Mouse (Mus musculus) heart, postnatal 4 days (tissue): Measurements from ENCODE around the gene Tep1. TPM values are rescaled to one million over a fixed set of nuclear protein-coding genes. Genes with fewer than 3 reads are reported as not detected.
"Not testable (repeated sequence)": the region's sequence is repeated elsewhere in the genome, so short reads cannot be mapped to it uniquely, and the experiment has no call there.

ENCODE experiments used
- DNase-seq: peaks from one replicate; pipeline ENCODE4 v3.0.0; 2021
- total RNA-seq, 2 experiments: library from RNA; stranded (reverse); gene quantifications; 2 replicates each; pipeline ENCODE4 v1.2.3; 2021

Gene Tep1
- total RNA-seq, 2 experiments from 2014 or later = 9.3 to 12.3 TPM

- no peak for DNase-seq
These were observed 2.1 kb downstream of the Tep1 start for GRCm38 (mm10) chr14:50868211-50868610.

- no peak for DNase-seq
These were observed 3.4 kb downstream of the Tep1 start for GRCm38 (mm10) chr14:50866966-50867365.

DNA sequence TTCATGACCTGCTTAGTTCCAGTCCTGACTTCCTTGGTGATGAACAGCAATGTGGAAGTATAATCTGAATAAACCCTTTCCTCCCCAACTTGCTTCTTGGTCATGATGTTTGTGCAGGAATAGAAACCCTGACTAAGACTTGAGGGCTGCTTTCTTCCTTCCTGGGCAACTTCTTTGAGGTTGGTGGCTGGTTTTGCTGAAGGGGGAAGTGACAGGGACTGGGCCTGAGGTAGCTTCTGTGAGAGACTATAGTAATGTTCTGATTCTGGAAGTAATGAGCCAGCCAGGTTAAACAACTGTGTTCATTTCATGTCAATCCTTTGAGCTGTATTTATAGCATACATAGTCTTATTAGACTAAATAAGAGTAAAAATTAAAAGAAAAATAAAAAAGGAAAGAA is 5.4 kb downstream of the Tep1 start:
- DNase-seq = not testable (repeated sequence)

GRCm38 (mm10) chr14:50862641-50863040 is 7.7 kb downstream of the Tep1 start:
- DNase-seq = no peak

DNA sequence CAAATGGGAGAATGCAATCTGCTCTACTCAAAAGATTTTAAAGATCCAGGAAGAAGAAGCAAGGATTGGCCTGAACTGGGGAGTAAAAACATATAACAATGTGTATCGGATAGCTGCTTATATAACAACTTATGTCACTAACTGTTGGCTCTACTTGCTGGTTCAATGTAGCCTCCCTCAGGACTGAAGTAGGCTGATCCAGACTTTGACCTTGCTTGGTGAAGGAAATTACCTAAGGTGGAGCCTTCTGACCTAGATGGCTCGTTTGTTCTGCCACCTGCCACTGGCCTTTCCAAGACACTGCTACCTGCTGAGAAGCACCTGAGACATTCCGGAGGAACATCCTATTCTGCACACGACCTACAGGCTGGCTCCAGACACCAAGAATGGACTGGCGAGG is 14.6 kb downstream of the Tep1 start:
- no peak for DNase-seq

- DNase-seq = peak; percentile 38
These were observed 33.1 kb downstream of the Tep1 start for GRCm38 (mm10) chr14:50837236-50837635.

- no peak for DNase-seq
These were observed 35.9 kb downstream of the Tep1 start for GRCm38 (mm10) chr14:50834435-50834834.

GRCm38 (mm10) chr14:50833964-50834363 is 36.4 kb downstream of the Tep1 start:
- no peak for DNase-seq

DNA sequence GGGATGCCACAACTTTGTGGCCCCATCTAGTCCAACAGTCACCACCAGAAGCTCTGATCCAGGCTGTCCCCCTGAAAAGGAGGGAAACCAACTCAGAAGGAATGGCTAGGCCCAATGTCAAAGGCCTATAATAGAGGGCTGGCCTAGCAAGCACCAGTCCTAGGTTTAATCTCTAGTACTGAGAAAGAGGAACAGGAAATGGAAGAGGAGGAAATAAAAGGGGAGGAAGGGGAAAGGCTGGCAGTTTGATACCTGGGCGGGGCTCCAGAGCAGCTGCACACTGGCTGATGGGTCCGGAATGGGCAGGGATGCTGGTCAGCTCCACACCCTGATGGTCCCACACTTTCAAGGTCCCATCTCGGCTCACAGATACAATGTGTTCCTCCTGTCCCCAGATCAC is 40.5 kb downstream of the Tep1 start:
- no peak for DNase-seq

GRCm38 (mm10) chr14:50826579-50826978 is 43.8 kb downstream of the Tep1 start:
- DNase-seq = no peak

GRCm38 (mm10) chr14:50824219-50824618 is 46.1 kb downstream of the Tep1 start:
- DNase-seq = no peak

DNA sequence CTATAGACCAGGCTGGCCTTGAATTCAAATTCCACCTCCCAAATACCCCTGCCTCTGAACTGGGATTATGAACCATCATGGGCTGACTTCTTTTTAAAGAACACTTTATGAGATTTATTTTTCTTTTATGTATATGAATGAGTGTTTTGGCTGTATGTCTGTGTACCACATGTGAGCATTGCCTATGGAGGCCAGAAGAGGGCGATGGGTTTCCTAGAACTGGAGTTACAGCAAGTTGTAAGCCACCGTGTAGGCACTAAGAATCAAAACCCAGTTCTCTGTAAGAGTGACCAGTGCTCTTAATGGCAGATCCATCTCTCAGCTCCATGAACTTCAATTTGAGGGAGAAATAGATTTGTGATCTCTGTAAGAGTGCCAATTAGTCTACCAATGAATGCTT is 47.1 kb downstream of the Tep1 start:
- DNase-seq = no peak

- DNase-seq = no peak
These were observed 57.3 kb downstream of the Tep1 start for GRCm38 (mm10) chr14:50813060-50813459.

DNA sequence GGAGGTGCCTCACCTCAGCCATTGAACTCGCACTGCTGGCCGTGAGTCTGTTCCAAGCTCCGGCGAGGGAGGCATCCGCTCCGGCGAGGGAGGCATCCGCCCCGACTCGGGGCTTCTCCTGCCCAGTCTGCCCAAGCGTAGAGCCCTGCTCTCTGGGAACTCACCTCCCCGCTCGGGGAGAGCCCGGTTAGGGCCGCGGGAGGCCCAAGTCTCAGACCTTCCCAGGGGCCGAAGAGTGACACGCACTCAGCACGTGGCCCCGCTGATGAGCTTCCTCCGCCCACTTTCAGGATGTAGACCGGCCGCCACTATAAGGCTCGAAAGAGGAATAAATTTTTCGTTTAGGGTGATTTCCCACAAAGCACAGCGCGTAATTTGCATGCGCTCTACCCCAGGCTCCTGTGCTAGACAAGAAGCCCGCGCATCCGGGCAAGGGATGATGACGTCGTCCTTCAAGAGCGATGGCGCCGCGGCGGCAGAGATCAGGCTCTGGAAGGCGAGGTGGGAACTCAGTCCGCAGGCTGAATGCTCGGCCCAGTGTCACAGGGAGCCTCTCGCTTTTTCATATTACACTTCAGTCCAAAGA is 62.8 kb downstream of the Tep1 start, which contains the start of the genes Ccnb1ip1 and Parp2:
TSS of gene Ccnb1ip1 (minus strand) at position 246 of the 586 bp plus-strand sequence.
TSS of gene Parp2 (plus strand) at position 355 of the 586 bp plus-strand sequence.
- peak; percentile 99 for DNase-seq

DNA sequence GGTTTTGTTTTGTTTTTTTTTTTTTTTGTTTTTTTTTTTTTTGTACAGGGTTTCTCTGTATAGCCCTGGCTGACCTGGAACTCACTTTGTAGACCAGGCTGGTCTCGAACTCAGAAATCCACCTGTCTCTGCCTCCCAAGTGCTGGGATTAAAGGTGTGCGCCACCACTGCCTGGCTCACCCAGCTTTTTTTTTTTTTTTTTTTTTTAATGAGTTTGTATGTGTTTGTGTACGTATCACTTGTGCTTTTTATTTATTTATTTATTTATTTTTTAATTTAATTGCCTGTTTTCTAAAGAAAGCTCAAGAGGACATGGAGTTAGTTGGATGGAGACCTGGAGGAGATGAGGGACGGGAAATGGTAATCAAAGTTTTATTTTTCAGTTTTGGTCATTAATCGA is 63.9 kb downstream of the Tep1 start:
- not testable (repeated sequence) for DNase-seq

GRCm38 (mm10) chr14:50804683-50805082 is 65.7 kb downstream of the Tep1 start:
- DNase-seq = no peak

GRCm38 (mm10) chr14:50802843-50803562 is 67.4 kb downstream of the Tep1 start:
- DNase-seq = no peak

- no peak for DNase-seq
These were observed 67.9 kb downstream of the Tep1 start for GRCm38 (mm10) chr14:50802441-50802840.

- peak; percentile 28 for DNase-seq
These were observed 70.7 kb downstream of the Tep1 start for GRCm38 (mm10) chr14:50799502-50800259.

GRCm38 (mm10) chr14:50798512-50798911 is 71.8 kb downstream of the Tep1 start:
- peak; percentile 23 for DNase-seq

- DNase-seq = no peak
These were observed 73.9 kb downstream of the Tep1 start for GRCm38 (mm10) chr14:50796464-50796863.

GRCm38 (mm10) chr14:50795965-50796364 is 74.4 kb downstream of the Tep1 start:
- DNase-seq = no peak

- no peak for DNase-seq
These were observed 75.0 kb downstream of the Tep1 start for GRCm38 (mm10) chr14:50795261-50795935.
